Mouse (Mus musculus): ENCODE measurements around the gene Maml1. TPM values are rescaled to one million over a fixed set of nuclear protein-coding genes. Genes with fewer than 3 reads are reported as not detected.

The Maml1 gene
- polyA plus RNA-seq, 1 experiment: 11.7 TPM

DNA sequence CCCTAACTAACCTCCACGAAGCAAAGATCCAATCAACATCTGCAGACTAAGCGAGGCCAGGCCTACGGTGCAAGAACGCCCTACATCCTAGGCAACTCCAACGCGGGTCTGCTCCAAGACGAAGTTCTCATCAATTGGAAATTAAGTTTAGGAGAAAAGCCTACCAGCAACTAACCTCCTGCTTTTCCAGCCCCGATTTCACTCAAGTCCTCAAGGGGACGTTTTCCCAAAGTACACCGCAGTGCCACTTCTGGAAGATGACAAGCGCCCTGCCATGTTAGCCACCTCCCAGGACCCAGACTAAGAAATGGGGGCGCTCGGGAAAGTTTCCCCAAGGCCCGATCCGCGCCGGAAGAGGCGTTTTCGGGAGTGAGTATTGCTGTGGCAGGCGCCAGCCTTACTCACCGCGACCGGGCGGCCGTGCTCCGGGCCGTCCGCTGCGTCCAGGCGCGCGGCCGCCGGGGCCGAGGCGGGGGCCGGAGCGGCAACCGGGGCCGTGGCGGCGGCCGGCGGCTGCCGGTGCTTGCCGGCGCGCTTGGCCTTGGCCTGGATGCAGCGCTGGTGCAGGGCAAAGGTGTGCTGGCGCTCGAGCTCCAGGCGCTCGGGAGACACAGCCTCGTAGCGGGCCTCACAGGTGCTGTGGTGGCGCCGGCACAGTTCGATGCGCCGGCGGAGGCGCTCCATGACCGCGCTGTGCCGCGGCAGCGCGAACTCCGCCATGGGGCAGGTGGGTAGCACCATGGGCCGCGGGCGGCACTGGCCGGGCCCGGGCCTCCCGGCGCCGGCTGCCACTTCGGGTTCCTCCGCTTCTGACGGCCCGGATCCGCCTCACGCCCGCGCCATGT is 568 bp downstream of the Maml1 start:
- TF ChIP-seq GATA1 (IDR thresholded peaks at IDR 0.05; ENCODE audit: low read length): no peak

DNA sequence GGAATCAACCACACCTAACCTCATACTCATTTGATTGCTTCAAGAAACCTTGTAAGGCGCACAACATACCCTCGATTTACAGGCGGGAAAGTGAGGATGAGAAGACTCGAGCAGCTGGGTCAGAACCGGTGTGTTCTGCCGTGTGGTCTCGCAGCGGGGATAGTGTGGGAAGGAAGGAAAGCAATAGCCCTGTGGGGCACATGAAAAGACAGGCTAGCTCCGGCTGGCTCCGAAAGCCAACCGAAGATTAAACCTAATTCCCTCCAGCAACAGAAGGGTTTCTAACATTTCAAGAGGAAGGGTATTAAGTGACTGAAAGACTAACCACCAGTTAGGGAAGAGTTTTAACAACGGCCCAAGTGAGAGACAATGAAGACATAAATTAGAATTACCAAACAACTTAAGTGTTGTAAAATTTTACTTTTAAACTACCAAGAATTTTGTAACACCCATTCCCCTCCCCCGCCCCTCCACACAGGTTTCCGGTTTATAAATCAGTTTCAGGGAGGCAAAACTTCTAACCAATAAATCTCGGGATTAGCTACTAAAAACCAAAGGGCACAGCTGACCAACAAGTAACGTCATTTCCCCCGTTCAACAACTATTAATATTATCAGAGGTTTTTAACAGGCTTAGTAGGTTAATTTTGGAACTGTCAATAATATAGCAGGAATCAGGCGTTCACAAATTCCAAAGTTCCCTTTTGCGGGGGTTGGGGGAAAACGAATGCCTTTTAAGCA is 1.5 kb downstream of the Maml1 start:
- TF ChIP-seq GATA1 (IDR thresholded peaks at IDR 0.05; ENCODE audit: low read length): no peak

DNA sequence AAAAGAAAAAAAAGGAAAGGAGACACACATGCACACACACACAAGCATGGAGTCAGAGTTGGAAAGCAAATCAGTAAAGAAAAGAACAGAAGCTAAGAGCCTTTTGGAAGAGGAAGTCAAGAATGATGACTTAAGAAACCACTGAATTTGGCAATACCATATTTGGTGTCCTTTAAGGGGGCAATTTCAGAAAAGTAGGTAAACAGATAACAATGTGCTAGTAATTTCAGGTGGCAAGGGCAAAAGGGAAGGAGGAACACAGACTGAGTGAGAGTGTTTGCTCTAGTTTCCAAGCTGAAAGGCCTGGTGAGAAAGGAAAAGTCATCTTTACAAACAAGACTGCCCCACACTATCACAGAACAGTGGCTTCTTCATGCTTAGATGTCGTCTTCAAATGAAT is 5.7 kb downstream of the Maml1 start:
- TF ChIP-seq GATA1 (IDR thresholded peaks at IDR 0.05; ENCODE audit: low read length): no peak

DNA sequence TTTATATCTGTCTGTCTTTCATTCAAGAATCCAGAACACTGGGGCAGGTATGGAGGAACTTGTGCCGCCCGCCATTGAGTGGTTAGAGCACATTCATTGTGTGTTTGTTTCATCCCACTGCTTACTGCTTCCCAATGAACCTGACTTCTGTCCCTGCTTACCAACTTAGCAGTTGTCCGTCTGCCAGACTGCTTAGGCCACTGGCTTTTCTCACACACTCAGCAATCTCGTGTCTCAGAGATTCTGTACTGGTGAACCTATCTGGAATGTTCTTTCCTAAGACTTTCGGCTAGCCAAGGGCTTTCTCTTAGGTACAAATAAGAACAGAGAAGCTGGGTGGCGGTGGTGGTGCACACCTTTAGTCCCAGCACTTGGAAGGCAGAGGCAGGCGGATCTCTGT is 6.4 kb downstream of the Maml1 start:
- TF ChIP-seq GATA1 (IDR thresholded peaks at IDR 0.05; ENCODE audit: low read length): no peak

DNA sequence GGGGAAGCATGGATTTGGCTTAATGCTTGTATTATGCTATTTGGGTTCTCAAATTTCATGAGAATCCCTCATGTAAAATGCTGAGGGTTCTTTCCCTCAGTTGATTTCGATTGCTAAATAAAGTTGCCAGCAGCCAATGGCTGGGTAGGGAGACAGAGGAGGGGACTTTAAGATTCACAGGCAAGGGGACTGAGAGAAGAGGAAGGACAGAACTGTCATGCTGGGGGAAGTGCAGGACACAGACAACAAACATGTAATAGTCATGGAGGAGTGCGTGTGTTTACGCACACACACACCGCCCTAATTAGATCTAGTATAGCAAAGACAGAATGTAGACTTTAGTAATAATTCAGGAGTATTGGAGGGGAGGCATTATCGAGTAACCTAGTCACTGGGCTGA is 6.8 kb downstream of the Maml1 start:
- no peak for TF ChIP-seq GATA1 (IDR thresholded peaks at IDR 0.05; ENCODE audit: low read length)

DNA sequence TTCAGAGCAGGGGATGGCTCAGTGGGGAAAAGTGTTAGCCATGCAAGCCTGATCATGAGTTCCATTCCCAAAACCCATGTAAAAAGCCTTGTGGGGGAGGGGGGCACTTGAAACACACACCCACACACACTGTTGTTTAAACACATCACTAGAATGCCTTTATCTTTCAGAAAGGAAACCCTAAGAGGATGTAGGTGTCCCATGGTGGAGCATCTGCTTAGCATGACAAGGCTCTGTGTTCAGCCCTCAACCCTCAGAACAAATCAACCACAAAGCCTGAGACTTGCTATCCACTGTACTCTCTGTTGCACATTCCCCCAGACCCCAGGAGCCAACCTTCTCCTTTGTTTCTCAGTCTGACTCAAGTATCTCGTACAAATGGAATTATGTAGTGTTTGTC is 12.1 kb downstream of the Maml1 start:
- TF ChIP-seq GATA1 (IDR thresholded peaks at IDR 0.05; ENCODE audit: low read length): no peak

DNA sequence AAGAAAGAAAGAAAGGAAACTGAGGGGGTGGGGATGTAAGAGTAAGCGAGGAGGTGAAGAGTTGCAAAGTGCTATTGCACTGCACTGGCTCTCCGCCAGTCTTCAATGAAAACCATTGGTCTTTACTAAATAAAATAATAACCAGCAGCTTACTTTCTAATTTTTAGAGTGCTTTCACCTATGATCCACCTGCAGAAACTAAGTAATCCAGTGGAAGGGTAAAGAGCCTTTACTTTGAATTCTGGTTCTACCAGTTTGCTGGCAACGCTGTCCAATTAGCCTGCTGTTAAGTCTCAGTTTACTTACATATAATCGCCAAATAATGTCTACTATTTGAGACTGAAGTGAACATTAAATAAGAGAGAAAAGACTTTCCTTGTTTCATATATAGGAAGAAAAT is 13.1 kb downstream of the Maml1 start:
- TF ChIP-seq GATA1 (IDR thresholded peaks at IDR 0.05; ENCODE audit: low read length): no peak

DNA sequence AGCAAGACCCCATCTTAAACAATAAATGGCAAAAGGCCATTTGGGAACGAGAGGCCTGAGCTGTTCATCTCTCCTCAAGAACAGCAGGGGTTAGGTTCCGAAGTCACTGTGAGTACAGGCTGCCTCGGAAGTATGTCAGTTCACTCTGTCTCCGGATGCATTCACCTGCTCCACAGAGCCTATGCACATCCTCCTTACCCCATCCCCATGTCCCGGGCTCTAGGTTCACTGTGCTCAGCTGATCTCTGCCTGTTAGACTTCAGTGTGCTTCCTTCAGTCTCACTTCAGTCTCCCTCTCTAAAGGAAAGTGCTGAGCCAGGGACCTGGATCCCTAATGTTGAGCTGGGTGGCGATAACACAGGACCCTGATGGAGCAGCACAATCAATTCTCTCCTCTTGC is 14.4 kb downstream of the Maml1 start:
- no peak for TF ChIP-seq GATA1 (IDR thresholded peaks at IDR 0.05; ENCODE audit: low read length)

DNA sequence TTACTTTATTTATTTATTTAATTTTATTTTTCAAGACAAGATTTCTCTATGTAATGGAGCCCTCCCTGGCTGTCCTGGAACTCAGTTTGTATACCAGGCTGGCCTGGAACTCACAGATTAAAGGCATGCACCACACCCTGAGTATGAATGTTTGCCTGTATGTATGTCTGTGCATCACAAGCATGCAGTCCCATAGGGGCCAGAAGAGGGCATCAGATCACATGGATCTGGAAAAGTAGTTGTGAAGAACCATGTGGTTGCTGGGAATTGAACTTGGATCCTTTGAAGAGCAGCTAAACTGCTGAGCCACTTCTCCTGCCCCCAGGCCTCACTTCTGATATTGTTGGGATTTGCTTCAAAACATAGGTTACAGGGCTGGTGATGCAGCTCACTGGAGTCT is 15.1 kb downstream of the Maml1 start:
- TF ChIP-seq GATA1 (IDR thresholded peaks at IDR 0.05; ENCODE audit: low read length): no peak

DNA sequence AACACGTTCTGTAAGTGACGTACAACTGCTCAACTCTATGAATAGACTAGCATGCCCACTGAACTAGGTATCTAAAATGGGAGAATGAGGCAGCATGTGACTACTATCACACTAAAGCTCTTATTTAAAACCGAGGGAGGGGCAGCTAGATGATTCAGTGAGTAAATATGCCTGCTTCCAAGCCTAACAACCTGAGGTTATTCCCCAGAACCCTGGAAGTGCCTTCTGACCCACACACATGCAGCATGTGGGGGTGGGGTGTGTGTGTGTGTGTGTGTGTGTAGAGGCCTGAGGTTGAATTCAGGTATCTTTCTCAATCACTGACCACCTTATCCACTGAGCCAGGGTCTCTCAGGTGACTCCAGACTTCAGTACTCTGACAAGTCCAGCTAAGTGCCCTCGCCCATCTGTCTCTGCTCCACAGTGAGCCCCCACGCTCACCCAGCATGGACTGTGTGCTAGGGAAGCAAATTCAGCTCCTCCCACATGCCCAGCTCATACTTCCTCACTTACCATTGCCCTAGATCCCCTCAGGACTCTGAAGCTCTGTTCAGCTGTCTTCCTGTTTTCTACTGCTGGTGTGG is 16.5 kb downstream of the Maml1 start:
- TF ChIP-seq GATA1 (IDR thresholded peaks at IDR 0.05; ENCODE audit: low read length): no peak

DNA sequence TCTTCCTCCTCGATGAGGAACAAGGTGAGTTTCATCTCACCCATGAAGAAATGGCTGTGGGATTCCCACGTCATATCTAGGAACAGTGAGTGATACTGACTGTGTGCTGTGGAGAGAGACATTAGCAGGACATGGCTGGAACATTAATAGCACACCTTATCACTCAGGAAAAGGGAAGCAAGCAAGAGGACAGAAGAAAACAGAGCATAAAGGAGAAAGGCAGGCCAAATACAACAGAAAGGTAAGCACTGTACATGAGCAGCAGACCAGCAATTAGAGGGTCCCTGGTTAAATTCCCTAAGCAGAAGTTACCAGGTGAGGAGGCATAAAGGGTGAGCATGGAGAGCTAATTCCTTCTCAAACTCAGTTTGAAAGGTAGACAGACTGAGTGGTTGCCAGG is 17.0 kb downstream of the Maml1 start:
- TF ChIP-seq GATA1 (IDR thresholded peaks at IDR 0.05; ENCODE audit: low read length): no peak

DNA sequence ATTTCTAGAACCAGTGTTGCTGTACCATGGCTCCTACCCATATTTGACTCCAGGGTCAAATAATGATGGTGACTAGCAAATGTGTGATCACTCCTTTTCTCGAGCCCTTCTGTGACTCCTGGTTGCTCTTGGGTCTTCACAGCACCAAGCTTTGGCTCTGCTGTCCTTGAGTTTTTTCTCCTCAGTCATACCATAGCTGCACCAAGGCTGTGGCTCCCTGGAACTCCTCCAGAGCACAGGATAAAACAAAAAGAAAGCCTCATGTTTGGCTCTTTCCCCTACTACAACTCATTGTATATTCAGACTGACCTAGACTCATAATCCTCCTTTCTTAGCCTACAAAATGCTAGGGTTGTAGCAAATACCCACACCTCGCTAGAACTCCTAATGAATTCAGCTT is 19.3 kb downstream of the Maml1 start:
- TF ChIP-seq GATA1 (IDR thresholded peaks at IDR 0.05; ENCODE audit: low read length): no peak

DNA sequence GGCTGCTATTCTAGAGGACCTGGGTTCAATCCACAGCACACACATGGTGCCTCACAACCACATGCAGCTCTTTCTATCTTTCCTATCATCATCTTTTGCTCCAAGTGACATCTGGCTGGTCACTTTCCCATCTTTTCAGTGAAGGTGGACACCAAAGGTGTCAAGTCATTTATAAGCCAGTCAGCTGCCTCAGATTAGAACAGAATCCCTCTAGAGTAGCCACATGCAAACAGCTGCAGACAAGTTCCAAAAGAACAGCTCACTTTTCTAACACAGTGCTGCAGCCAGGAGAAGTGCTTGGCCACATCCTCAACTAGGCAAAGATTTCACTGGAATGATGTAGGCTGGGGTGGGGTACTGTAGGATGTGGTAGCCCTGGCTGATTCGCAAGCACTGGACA is 22.2 kb downstream of the Maml1 start:
- TF ChIP-seq GATA1 (IDR thresholded peaks at IDR 0.05; ENCODE audit: low read length): no peak

DNA sequence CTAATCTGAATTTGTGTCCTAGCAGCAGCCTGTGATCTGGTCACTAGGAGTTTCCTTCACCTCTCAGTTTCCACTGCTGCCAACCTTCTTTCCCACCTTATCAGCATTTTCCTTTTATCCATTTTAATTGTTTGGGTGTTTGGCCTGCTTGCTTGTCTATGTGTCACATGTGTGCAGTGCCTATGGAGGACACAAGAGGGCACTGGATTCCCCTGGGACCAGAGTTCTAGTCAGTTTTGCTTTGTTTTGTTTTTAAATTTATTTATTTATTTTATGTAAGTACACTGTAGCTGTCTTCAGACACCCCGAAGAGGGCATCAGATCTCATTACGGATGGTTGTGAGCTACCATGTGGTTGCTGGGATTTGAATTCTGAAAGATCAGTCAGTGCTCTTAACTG is 22.9 kb downstream of the Maml1 start:
- no peak for TF ChIP-seq GATA1 (IDR thresholded peaks at IDR 0.05; ENCODE audit: low read length)

DNA sequence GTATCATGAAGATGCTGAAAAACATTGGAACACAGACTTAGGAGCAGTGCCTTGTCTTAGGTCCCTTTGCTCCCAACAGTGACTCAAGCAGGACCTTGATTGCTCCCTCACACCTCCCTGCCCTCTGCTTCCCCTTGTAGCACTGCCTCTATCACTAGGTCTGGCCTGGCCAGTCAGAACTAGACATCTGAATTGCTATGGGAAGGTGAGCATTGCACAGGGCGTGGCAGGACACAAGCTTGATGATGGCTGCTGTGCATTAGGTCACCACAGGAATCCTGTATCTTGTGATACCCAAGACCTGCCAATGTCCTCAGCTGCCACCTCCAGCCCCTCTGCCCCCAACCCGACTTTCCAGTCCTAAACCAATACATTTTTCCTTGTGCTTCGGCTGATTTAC is 25.1 kb downstream of the Maml1 start:
- TF ChIP-seq GATA1 (IDR thresholded peaks at IDR 0.05; ENCODE audit: low read length): no peak

DNA sequence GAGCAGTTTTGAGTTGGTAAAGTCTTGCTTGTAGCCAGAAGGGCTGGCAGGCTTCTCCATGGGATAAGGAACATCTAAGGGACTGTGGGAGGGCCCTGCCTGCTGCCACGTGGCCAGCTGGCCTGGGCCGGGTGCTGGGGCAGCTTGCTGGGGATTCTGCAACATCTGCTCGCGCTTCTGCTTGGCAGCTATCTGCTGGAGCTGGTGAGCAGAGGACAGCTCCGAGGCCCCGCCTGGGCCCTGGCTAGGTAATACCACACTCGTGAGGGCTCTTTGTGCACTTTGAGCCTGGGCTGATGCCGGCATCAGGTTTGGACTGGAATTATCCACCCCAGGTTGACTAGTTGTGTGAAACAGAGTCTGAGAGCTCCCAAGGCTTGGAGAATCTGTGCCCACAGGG is 26.2 kb downstream of the Maml1 start:
- no peak for TF ChIP-seq GATA1 (IDR thresholded peaks at IDR 0.05; ENCODE audit: low read length)

DNA sequence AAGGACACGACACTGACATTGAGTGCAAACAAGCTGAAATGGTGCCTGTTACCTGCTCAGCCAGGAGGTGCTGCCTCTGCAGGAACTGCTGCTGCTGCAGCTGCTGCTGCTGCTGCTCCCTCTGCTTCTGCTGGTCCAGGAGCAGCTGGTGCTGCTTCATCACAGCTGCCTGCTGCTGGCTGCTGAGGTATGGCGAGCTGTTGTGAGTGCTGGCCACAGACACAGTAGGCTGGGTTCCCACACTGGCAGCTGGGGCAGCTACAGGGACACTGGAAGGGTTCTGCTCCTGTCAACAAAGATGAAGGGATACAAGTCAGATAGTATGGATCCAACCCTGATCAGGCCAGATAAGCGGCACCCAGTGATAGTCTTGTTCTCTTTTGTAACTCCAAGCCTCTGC is 28.9 kb downstream of the Maml1 start:
- no peak for TF ChIP-seq GATA1 (IDR thresholded peaks at IDR 0.05; ENCODE audit: low read length)

All from G1E-ER4 (cell line).